Mouse (Mus musculus) thymus, postnatal 10 days (tissue): ENCODE measurements around the gene Pdcd2l.

Experiments
- DNase-seq, 2 experiments: peaks; one replicate each; pipeline ENCODE4 v3.0.0; 2021; ENCODE audit warnings: low spot score in 2 of 2

Pdcd2l gene

GRCm38 (mm10) chr7:34141123-34141522 lies 55.3 kb downstream of the Pdcd2l start:
- DNase-seq, result no peak

DNA sequence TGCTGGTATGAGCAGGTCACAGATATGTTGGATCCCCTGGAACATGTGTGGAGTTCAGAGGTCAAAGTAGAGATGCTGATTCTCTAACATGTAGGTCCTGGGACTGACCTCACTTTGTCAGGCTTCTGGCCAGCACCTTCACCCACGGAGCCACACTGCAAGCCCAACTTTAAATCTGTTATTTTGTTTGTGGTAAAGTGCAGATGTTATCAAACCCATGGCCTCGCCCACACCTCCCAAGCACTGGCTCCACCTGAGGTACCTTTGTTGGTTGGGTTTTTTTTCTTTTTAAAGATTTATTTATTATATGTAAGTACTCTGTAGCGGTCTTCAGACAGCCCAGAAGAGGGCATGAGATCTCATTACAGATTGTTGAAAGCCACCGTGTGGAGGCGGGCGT lies 57.0 kb downstream of the Pdcd2l start:
- no peak for DNase-seq
